Mouse (Mus musculus): ENCODE results near the gene Snx18.

The Snx18 gene

DNA sequence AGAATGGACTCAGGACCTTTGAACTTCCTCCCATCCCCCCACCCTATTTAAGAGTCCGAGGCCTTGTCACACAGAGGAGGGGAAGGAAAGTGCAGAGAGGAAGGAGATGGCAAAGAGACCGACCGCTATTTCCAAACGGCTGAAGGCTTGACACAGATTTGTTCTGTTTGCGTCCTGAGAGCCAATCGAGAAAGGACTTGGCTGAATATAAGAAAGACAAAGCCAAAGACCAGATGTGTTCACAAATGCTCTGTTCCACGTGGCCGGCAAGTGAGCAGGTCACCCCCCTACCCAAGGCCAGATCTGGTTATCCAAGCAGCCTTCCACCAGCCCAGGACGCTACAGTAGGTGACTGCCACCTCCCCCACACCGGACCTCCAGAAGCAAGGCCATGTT lies 2.8 kb downstream of the Snx18 start:
- no peak for DNase-seq

GRCm38 (mm10) chr13:113614635-113615545 lies 3.5 kb downstream of the Snx18 start:
- DNase-seq = peak; percentile 94

DNA sequence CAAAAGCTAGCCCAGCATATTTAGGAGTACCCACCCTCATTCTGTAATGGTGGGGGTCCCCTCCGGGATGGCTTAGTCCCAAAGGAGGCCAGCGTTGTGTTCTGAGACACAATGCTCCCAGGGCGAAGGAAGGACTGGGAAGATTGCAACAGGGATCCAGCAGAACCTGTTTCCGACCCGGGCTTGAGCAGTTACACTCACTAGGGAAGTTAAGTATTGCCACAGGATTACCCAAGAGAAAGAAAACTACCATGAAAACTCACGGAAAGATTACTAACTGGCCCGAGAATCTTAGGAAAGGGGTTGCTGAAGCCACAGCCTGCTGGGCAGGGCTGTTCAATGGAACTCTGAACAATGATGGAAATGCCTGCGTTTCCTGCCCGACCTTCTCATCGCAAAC lies 4.5 kb downstream of the Snx18 start:
- DNase-seq = no peak

DNA sequence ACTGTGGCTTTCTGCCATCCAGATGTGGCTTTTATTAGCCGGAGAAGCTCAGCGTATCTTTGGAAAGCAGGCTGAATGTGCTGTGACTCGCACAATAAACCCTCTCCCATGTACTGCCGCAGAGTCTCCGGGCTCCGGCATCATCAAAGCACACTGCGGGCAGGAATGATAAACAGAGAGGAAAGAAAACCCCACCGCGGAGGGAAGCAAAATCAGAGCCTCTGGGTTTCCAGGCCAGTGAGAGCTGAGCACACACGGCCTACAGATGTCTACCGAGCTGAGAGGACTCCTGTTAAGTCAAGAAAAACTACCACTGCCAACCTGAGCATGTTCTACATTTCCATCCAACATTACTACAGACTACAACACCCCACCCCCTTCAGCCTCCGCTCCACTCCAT lies 5.0 kb downstream of the Snx18 start:
- DNase-seq = no peak

- DNase-seq = no peak
Measured at GRCm38 (mm10) chr13:113612141-113612950, 6.0 kb downstream of the Snx18 start.

- DNase-seq = no peak
Measured at GRCm38 (mm10) chr13:113610732-113611500, 7.4 kb downstream of the Snx18 start.

- no peak for DNase-seq
Measured at GRCm38 (mm10) chr13:113609429-113609828, 8.9 kb downstream of the Snx18 start.

DNA sequence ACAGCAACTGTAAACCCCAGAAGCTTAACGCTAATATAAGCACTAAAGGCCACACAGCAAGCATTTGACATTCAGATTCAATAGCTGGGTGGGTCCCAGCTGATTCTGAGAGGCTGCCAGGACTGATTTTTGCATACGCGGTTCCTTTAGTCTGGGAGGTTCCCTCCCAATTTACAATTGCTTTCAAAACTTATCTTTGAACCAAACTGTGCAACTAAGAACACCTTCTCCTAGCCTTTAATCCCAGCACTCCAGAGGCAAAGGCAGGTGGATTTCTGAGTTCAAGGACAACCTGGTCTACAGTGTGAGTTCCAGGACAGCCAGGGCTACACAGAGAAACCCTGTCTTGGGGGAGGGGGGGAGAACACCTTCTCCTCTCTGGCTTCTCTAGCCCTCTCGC lies 10.5 kb downstream of the Snx18 start:
- DNase-seq = no peak

GRCm38 (mm10) chr13:113607371-113607770 lies 11.0 kb downstream of the Snx18 start:
- no peak for DNase-seq

GRCm38 (mm10) chr13:113606741-113607358 lies 11.5 kb downstream of the Snx18 start:
- DNase-seq = no peak

- DNase-seq = no peak
Measured at GRCm38 (mm10) chr13:113606131-113606530, 12.2 kb downstream of the Snx18 start.

DNA sequence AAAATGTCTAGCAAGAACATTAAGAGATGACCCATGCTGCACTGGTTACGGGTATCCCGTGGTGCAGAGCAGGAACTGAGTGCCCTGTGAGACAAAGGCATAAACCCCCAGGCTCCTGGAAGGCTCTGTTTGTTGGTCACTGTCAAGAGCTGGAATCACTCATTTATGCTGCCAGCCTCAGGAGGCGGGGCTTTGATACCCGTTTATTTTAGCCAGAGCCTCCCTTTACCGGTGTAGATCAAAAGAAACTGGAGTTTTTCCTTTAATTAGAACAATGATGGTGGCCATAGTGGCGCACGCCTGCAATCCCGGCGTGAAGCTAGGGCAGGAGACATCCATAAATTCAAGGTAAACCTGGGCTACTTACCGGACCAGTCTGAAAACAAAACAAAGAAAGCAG lies 12.7 kb downstream of the Snx18 start:
- DNase-seq = no peak

DNA sequence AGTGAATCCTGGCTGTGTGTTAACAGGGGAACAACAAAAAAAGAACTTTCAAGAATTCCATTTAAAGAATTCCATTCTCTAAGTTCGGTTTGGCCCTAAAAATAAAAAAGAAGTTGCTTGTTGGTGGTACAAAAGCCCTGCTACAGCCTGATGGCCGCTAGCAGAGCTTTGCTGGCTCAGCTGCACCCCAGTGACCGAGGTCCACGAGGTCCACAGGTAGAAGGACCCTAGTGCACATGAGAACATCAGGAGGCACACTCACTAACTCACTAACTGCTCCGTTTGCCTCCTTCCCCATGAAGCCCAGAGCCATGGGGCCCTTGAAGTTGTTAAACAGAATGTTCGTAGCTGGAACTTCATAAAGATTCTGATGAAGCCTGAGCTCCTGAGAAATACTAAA lies 14.0 kb downstream of the Snx18 start:
- DNase-seq = no peak

- DNase-seq = no peak
Measured at GRCm38 (mm10) chr13:113602882-113603342, 15.5 kb downstream of the Snx18 start.

DNA sequence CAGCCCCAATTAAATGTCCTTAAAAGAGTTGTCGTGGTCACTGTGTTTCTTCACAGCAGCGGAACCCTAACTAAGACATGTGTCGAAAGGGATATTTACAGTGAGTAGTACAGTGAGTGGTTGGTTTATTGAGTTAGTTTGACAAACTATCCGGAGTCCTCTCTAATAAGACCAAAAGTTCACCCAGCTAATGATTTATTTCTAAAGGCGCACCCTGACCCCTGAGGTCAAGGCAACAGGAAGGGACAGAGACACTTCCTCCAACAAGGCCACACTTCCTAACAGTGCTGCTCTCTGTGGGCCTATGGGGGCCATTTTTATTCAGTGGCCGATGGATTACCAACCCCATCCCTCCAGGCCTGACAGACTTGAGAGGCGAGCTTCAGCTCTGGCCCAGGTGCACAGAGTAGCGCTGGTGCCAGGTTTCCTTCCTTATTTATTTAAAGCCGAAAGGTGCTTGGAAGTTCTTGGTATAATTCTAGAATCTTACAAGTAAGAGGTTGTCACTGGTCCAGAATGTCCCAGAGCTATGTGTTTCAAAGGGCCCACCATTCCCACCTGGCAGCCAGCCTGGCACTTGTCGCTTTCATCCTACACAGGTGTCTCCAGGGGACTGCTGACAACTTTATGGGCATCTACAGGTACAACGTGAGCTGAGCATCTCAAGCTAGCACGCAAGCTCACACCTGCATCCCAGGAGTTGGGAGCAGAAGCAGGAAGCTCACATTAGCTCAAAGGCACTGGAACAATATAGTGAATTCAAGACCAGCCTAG lies 16.3 kb downstream of the Snx18 start:
- DNase-seq = no peak

GRCm38 (mm10) chr13:113600531-113601463 lies 17.6 kb downstream of the Snx18 start:
- DNase-seq = no peak

- no peak for DNase-seq
Measured at GRCm38 (mm10) chr13:113599701-113600530, 18.4 kb downstream of the Snx18 start.

DNA sequence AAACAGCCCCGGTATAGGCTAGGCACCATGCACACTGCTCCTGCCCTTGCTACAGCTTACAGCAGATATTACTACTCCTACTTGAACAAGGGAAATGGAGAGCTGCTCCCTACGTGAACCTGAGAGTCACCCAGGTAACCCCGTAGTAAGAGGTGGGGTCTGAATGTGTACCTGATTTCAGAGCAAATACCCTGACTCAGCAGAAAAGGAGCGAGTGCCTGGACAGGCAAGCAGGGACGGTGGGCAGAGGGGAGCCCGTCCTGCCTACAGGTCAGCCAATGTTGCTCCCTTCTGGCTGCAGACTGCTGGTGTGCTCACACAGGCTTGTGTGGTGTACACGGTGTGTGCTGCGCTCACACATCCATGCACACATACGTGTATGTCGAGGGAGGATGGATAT lies 20.7 kb downstream of the Snx18 start:
- no peak for DNase-seq

- no peak for DNase-seq
Measured at GRCm38 (mm10) chr13:113596821-113597541, 21.4 kb downstream of the Snx18 start.

Data from thymus, postnatal 14 days (tissue).